Mouse (Mus musculus) intestine, embryonic 16.5 days (tissue): ENCODE measurements around the gene Olfr957. TPM values are rescaled to one million over a fixed set of nuclear protein-coding genes. Genes with fewer than 3 reads are reported as not detected.

ENCODE experiments used
- ATAC-seq: fragments of 200-750 bp; cut with Nextera tagmentation; 2 replicates; pipeline ENCODE4 v1.8.0; 2017; ENCODE audit warnings: moderate TSS enrichment, moderate library complexity
- H3K27ac ChIP-seq: fragments of 300-500 bp; sonication (generic); 2 replicates; pipeline ENCODE4 v1.5.1; 2014; ENCODE audit warnings: mild to moderate bottlenecking, low read length
- H3K27me3 ChIP-seq: fragments of 300-500 bp; sonication (generic); replicated peaks from 2 replicates; pipeline ENCODE4 v1.6.1; 2014; ENCODE audit warnings: low read length, control low read depth, mixed read lengths; ENCODE audit not compliant: control insufficient read depth, insufficient read depth
- H3K36me3 ChIP-seq: fragments of 300-500 bp; sonication (generic); 2 replicates; pipeline ENCODE4 v1.6.1; 2014; ENCODE audit warnings: low read length, control low read depth; ENCODE audit not compliant: control insufficient read depth, insufficient read depth
- H3K4me1 ChIP-seq: fragments of 300-500 bp; sonication (generic); 2 replicates; pipeline ENCODE4 v1.6.1; 2014; ENCODE audit warnings: low read length, control low read depth, mixed read lengths; ENCODE audit not compliant: control insufficient read depth, insufficient read depth
- H3K4me2 ChIP-seq: fragments of 300-500 bp; sonication (generic); 2 replicates; pipeline ENCODE4 v1.6.1; 2014; ENCODE audit warnings: low read depth, low read length, control low read depth
- H3K4me3 ChIP-seq: fragments of 300-500 bp; sonication (generic); 2 replicates; pipeline ENCODE4 v1.5.1; 2014; ENCODE audit warnings: mild to moderate bottlenecking, low read length
- H3K9ac ChIP-seq: fragments of 300-500 bp; sonication (generic); 2 replicates; pipeline ENCODE4 v1.6.1; 2014; ENCODE audit warnings: low read depth, low read length
- H3K9me3 ChIP-seq: fragments of 300-500 bp; sonication (generic); 2 replicates; pipeline ENCODE4 v1.6.1; 2016; ENCODE audit warnings: low read length, control low read depth; ENCODE audit not compliant: control insufficient read depth
- WGBS: fragments of 180-500 bp; shearing (Covaris S2); extraction: QIAGEN DNeasy Blood & Tissue Kit; methylation state at CpG from one replicate; pipeline ENCODE4 v1.1.7; 2014; 5-methylcytosine and 5-hydroxymethylcytosine counted together
- polyA plus RNA-seq: library from polyadenylated mRNA; unstranded; fragments of >200 nt; fragmentation: Nextera tagmentation; extraction: Ambion mirVana; gene quantifications from 2 replicates; pipeline ENCODE4 v1.2.1, GENCODE M21; 2015

Gene Olfr957
- polyA plus RNA-seq, 1 experiment from 2014 or later = not detected

DNA sequence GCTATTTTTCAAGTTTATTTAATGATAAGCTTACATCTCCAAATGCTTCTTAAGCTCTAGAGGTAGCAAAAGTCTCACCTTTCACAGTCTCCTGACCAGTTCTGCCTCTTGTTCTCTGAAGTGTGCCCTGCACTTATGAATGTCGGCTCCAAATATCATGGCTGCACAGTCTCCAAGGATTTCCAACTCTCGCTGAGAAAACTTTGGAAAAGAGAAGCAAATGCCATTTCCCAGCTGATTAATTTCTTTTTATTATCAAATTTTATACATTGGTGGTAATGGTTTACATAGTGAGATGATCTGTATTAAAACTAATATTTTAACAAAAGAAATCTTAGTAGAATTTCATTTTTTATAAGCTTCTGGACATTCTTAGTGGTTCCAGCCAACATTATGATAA is 21.7 kb downstream of the Olfr957 start, which contains the start of gene Olfr44:
Gene Olfr44, minus strand, starts transcription at position 101 of the 400 bp plus-strand sequence.
- 79% methylated on average over 2 of the region's 2 CpGs for WGBS
- Histone ChIP-seq H3K27me3 (no peaks in the 10 kb centered on the region), H3K4me3 (no peak within 1 kb of the TSS), H3K27ac (no peak within 1 kb of the TSS), H3K9ac (no peak within 1 kb of the TSS), H3K9me3 (no peaks in the 10 kb centered on the region), H3K4me1 (no peaks in the 10 kb centered on the region), H3K36me3 (no peaks in the 10 kb centered on the region), H3K4me2 (no peak within 1 kb of the TSS)
- ATAC-seq = no peak

DNA sequence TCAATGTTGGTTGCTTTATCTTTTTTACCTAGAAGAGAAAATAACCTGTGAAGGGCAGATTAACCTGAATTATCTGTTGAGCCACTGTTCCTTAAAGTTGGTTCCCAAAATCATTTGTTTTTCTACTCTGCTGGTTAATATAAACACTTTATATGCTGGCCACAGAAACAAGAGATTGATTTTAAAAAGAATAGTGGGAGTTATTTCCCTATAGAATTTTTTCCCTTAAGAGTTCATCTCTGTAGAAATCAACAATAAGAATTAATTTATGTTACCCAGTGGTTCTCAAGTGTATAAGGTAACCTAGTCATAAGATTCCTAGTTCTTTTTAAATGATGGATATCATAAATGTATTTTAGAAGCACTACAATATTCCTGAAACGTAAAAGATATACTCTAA is 43.8 kb downstream of the Olfr957 start, which contains the start of gene Olfr955:
Gene Olfr955, minus strand, starts transcription at position 101 of the 400 bp plus-strand sequence.
- 54% methylated on average over 1 of the region's 1 CpGs for WGBS
- H3K4me1 ChIP-seq = no peaks in the 10 kb centered on the region
- H3K36me3 ChIP-seq = no peaks in the 10 kb centered on the region
- H3K9ac ChIP-seq = no peak within 1 kb of the TSS
- H3K4me3 ChIP-seq = no peak within 1 kb of the TSS
- no peak within 1 kb of the TSS for H3K4me2 ChIP-seq
- no peak for ATAC-seq
- no peak within 1 kb of the TSS for H3K27ac ChIP-seq
- no peaks in the 10 kb centered on the region for H3K27me3 ChIP-seq
- H3K9me3 ChIP-seq = no peaks in the 10 kb centered on the region

Other genes with a start within 250 kb of the Olfr957 start
- not detected in 2 replicates for gene Olfr945, start 239.0 kb downstream of the Olfr957 start, polyA plus RNA-seq
- not detected in 2 replicates for gene Olfr948, start 189.8 kb downstream of the Olfr957 start, polyA plus RNA-seq
- gene Olfr951, start 128.4 kb downstream of the Olfr957 start, polyA plus RNA-seq = not detected in 2 replicates
- not detected in 2 replicates for gene Olfr952, start 88.7 kb downstream of the Olfr957 start, polyA plus RNA-seq
- gene Olfr954, start 59.1 kb downstream of the Olfr957 start, polyA plus RNA-seq = not detected in 2 replicates
- gene Olfr955, start 43.9 kb downstream of the Olfr957 start, polyA plus RNA-seq = not detected in 2 replicates
- not detected in 2 replicates for gene Olfr44, start 21.8 kb downstream of the Olfr957 start, polyA plus RNA-seq
- not detected in 2 replicates for gene Olfr958, start 38.2 kb upstream of the Olfr957 start, polyA plus RNA-seq
- gene Olfr959, start 59.8 kb upstream of the Olfr957 start, polyA plus RNA-seq = not detected in 2 replicates
- gene AW551984, start 88.6 kb upstream of the Olfr957 start, polyA plus RNA-seq = 16.0 and 18.1 TPM in 2 replicates
- gene Olfr148, start 94.8 kb upstream of the Olfr957 start, polyA plus RNA-seq = not detected in 2 replicates
- gene Olfr960, start 105.6 kb upstream of the Olfr957 start, polyA plus RNA-seq = not detected in 2 replicates
- not detected in 2 replicates for gene Olfr961, start 129.3 kb upstream of the Olfr957 start, polyA plus RNA-seq
- not detected in 2 replicates for gene Olfr963, start 151.4 kb upstream of the Olfr957 start, polyA plus RNA-seq
- gene Olfr149, start 191.3 kb upstream of the Olfr957 start, polyA plus RNA-seq = not detected in 2 replicates
- gene Olfr965, start 195.5 kb upstream of the Olfr957 start, polyA plus RNA-seq = not detected in 2 replicates
- not detected in 2 replicates for gene Olfr150, start 215.2 kb upstream of the Olfr957 start, polyA plus RNA-seq
- not detected in 2 replicates for gene Olfr967, start 230.4 kb upstream of the Olfr957 start, polyA plus RNA-seq